Mouse (Mus musculus): ENCODE measurements around the gene Dynlt1a. TPM values are rescaled to one million over a fixed set of nuclear protein-coding genes. Genes with fewer than 3 reads are reported as not detected.
"Not testable (repeated sequence)": the region's sequence is repeated elsewhere in the genome, so short reads cannot be mapped to it uniquely, and the experiment has no call there.

Dynlt1a gene
- polyA plus RNA-seq, 1 experiment from 2014 or later = 18.7 TPM

DNA sequence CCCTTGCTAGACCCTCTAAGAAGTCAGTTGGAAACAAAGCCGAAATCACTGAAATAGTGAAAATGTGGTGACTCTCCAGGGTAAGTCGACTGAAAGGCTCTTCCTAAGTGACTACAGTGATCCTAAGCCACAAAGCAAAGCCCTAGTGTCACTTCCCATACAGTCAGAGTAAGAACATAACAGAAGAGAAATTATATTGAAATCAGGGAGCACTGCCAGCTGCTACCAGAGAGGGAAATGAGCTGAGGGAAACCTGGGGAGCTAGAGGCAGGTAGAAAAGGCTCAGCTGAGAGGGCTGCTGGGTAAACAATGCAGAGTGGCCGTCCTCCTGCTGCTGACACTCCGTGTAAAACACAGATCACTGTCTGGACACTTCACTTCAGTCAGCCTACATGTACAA is 1.6 kb downstream of the Dynlt1a start:
- H3K27me3 ChIP-seq (ENCODE audit: insufficient read depth, low read length); H3K36me3 ChIP-seq (ENCODE audit: insufficient read depth); H3K27ac ChIP-seq (ENCODE audit: low read depth); ATAC-seq (ENCODE audit: insufficient read depth); H3K9ac ChIP-seq; H3K4me1 ChIP-seq (ENCODE audit: insufficient read depth); H3K9me3 ChIP-seq (ENCODE audit: low read depth, low read length); DNase-seq; H3K4me2 ChIP-seq; H3K4me3 ChIP-seq (ENCODE audit: low read depth, low read length): not testable (repeated sequence)
- 14% methylated on average over 1 of the region's 4 CpGs for WGBS

DNA sequence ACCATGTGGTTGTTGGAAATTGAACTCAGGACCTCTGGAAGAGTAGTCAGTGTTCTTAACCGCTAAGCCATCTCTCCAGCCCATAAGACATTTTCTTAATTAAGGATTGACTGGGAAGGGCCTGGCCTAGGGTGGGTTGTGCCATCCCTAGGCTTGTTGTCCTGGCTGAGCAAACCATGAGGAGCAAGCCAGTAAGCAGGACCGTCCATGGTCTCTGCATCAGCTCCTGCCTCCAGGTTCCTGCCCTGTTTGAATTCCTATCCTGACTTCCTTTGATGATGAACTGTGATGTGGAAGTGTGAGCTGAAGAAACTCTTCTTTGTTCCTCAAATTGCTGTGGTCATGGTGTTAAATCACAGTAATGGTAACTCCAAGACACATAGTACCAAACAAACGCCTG is 2.8 kb downstream of the Dynlt1a start:
- H3K9me3 ChIP-seq (ENCODE audit: low read depth, low read length); DNase-seq; H3K4me3 ChIP-seq (ENCODE audit: low read depth, low read length); H3K27ac ChIP-seq (ENCODE audit: low read depth); H3K9ac ChIP-seq; H3K4me2 ChIP-seq; H3K27me3 ChIP-seq (ENCODE audit: insufficient read depth, low read length); H3K36me3 ChIP-seq (ENCODE audit: insufficient read depth); ATAC-seq (ENCODE audit: insufficient read depth); H3K4me1 ChIP-seq (ENCODE audit: insufficient read depth): not testable (repeated sequence)
- 78% methylated on average over 2 of the region's 3 CpGs for WGBS

DNA sequence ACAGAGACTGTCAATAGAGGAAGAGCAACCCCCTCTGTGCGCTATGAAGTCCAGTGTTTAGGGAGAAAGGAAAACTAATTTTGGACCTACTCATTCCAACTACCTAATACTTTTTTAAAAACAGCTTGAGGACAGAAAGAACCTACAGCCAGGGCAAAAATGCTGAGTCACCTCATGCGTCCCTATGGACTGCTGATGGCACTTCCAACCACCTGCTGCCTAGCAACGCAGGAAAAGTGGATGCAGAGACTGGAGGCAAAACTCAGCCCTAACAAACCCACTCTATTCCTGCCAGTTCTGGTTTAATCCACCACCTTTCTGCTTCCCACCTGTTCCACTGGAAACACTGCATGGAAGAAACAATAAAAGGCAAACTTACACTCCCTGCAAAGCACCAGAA is 4.5 kb downstream of the Dynlt1a start:
- H3K4me1 ChIP-seq (ENCODE audit: insufficient read depth); H3K27me3 ChIP-seq (ENCODE audit: insufficient read depth, low read length); H3K4me3 ChIP-seq (ENCODE audit: low read depth, low read length); DNase-seq; H3K4me2 ChIP-seq; ATAC-seq (ENCODE audit: insufficient read depth); H3K9ac ChIP-seq; H3K9me3 ChIP-seq (ENCODE audit: low read depth, low read length); H3K36me3 ChIP-seq (ENCODE audit: insufficient read depth); H3K27ac ChIP-seq (ENCODE audit: low read depth): not testable (repeated sequence)
- WGBS = 72% methylated on average over 3 of the region's 3 CpGs

DNA sequence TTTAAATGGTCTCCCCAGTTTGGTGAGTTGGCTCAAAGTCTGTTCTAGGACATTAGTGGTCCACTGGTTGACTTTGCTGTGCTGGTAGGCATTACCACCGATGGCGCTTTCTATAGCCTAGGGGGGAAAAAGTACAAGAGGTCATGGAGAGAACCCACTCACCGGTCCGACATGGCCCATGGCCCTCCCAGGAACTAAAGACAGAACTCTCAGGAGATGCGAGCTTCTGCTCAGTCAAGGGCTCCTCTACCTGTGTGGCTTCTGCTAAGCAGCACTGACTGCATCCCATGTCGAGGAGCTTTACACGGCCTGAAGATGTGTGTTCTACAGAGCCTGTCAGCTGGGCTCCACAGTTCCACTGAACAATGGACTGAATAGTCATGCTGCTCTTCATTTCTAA is 5.6 kb downstream of the Dynlt1a start:
- not testable (repeated sequence) for H3K27ac ChIP-seq (ENCODE audit: low read depth); ATAC-seq (ENCODE audit: insufficient read depth); H3K36me3 ChIP-seq (ENCODE audit: insufficient read depth); H3K4me3 ChIP-seq (ENCODE audit: low read depth, low read length); H3K4me2 ChIP-seq; DNase-seq; H3K9ac ChIP-seq; H3K9me3 ChIP-seq (ENCODE audit: low read depth, low read length); H3K4me1 ChIP-seq (ENCODE audit: insufficient read depth); H3K27me3 ChIP-seq (ENCODE audit: insufficient read depth, low read length)
- 92% methylated on average over 7 of the region's 7 CpGs for WGBS

DNA sequence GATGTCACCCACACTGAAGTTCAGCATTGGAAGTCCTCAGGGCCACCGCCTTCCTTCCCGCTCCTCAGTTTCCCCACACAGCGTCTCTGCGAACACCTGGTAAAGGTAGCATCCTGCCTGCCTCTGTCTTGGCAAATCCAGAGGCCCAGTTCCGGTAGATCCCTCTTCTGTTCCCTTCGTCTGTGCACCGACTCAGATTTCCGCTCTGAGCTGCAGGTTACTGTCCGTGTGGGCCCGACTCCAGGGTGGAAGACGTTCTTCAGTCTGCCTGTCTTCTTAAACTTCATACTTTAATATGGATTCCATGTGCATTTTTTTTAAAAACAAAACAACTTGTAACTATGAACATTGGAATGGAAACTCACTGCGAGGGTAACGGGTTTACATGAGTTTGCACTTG is 10.8 kb downstream of the Dynlt1a start:
- not testable (repeated sequence) for H3K9me3 ChIP-seq (ENCODE audit: low read depth, low read length); H3K9ac ChIP-seq; H3K27me3 ChIP-seq (ENCODE audit: insufficient read depth, low read length); H3K36me3 ChIP-seq (ENCODE audit: insufficient read depth); H3K27ac ChIP-seq (ENCODE audit: low read depth); DNase-seq; H3K4me3 ChIP-seq (ENCODE audit: low read depth, low read length); ATAC-seq (ENCODE audit: insufficient read depth); H3K4me2 ChIP-seq; H3K4me1 ChIP-seq (ENCODE audit: insufficient read depth)
- WGBS = 91% methylated on average over 9 of the region's 13 CpGs

DNA sequence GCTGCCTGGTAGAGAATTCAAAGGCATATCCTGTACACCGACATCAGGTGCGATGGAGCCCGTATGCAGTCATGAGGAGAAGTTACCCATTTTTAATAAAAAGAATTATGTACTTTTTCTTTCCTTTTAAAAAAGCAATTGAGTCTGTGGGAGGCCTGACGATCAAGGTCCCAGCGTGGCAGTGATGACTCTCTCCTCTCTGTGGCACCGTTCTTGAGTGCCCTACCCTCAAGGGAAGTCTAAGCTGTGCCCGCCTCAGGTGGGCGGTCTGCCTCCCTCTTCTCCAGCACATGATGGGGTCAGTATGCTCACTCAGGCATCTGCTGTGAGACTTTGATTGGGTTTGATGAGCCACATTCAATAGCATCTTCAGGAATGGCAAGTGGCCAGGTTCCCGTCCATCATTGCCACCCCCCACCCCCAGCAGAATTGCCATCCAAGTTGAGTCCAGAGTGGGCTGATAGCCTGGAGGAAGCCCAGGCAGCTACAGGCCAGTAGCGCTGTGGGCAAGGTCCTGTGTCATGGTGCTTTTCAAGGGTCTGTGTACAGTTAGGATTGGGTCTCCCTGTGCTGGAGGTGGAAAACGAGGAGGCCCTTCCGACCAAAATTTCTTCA is 11.5 kb downstream of the Dynlt1a start:
- H3K36me3 ChIP-seq (ENCODE audit: insufficient read depth); H3K27me3 ChIP-seq (ENCODE audit: insufficient read depth, low read length); H3K4me3 ChIP-seq (ENCODE audit: low read depth, low read length); H3K4me2 ChIP-seq; DNase-seq; ATAC-seq (ENCODE audit: insufficient read depth); H3K4me1 ChIP-seq (ENCODE audit: insufficient read depth); H3K9ac ChIP-seq; H3K9me3 ChIP-seq (ENCODE audit: low read depth, low read length); H3K27ac ChIP-seq (ENCODE audit: low read depth): not testable (repeated sequence)
- 91% methylated on average over 11 of the region's 12 CpGs for WGBS

DNA sequence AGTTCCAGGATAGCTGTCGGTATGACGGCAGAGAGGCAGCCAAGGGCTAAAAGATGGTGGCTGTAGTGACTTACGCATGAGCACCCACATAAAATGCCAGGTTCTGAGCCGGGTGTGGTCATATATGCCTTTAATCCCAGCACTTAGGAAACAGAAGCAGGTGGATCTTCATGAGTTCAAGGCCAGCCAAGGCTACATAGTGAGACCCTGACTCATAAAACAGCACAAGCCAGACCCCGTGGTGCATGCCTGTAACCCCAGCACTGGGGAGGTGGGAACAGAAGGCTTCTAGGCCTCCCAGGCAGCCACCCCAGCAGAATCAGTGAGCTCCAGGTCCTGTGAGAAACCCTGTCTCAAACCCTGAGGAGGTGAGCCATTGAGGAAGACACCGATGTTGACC is 12.4 kb downstream of the Dynlt1a start:
- not testable (repeated sequence) for H3K36me3 ChIP-seq (ENCODE audit: insufficient read depth); H3K27ac ChIP-seq (ENCODE audit: low read depth); H3K9ac ChIP-seq; H3K9me3 ChIP-seq (ENCODE audit: low read depth, low read length); H3K4me1 ChIP-seq (ENCODE audit: insufficient read depth); H3K4me2 ChIP-seq; H3K4me3 ChIP-seq (ENCODE audit: low read depth, low read length); ATAC-seq (ENCODE audit: insufficient read depth); DNase-seq; H3K27me3 ChIP-seq (ENCODE audit: insufficient read depth, low read length)
- 88% methylated on average over 5 of the region's 6 CpGs for WGBS

DNA sequence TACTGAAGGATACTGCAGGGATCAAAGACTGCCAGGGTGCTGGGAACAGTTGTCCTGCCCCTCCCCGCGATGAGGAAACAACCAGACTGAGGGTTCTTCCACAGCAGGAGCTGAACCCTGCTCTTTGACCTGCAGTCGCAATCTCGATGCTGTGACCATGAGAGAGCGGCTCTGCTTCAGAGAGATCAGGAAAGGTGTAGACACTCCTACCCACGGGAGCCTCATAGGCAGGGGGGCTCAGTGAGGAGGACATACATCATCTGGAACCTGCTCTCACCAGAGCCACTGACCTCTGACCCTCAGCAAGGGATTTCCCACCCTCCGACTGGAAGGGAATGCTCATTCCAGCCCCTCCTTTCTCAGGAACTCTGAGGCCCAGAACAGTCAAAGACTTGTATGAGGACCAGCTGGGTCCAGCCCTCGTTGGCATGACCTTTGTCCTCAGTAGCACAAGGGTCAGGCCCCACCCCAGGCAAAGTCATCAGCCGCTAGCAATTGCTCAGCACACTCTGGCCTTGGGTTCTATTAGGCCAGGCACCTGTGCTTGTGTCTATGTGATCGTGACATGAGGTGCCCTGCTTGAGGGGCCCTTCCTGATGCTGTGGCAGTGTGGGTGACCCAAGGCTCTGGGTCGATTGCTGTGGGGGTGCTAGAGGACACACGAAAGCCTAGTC is 17.0 kb downstream of the Dynlt1a start:
- not testable (repeated sequence) for H3K27ac ChIP-seq (ENCODE audit: low read depth); H3K9me3 ChIP-seq (ENCODE audit: low read depth, low read length); H3K4me2 ChIP-seq; ATAC-seq (ENCODE audit: insufficient read depth); DNase-seq; H3K9ac ChIP-seq; H3K4me1 ChIP-seq (ENCODE audit: insufficient read depth); H3K36me3 ChIP-seq (ENCODE audit: insufficient read depth); H3K4me3 ChIP-seq (ENCODE audit: low read depth, low read length); H3K27me3 ChIP-seq (ENCODE audit: insufficient read depth, low read length)
- 56% methylated on average over 5 of the region's 12 CpGs for WGBS

DNA sequence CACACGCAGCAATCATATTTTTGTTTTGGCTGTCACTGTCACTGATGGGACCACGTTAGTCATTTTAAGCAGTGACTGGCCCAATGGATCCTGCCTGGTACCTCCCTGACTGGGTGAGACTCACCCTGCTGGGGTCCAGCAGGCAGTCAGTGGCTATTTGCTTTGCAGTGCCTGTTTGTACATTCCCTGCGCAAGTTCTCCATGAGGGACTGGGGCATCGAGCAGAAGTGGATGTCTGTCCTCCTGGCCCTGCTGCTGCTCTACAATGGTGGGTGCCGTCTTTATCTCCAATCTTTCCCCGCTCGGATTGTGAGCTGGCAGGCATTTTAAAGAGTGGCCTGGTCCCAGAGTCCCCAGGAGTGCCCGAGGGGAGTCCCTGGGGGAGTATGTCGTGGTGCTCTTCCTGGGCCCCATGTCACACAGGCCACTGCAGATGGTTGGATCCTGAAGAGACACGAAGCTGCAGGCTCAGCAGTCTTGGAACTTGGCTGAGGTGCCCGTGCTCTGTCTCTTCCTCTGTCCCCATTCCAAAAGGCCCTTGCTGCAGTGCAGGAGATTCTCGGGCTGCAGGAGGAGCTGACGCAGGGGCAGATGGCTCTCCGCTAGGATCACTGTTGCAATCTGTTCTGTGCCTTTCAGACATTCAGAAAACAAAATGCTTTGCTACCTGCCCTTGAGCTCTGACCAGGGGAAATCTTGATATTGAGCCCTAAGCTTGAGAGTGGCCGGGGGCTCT is 20.1 kb downstream of the Dynlt1a start:
- WGBS = 81% methylated on average over 9 of the region's 15 CpGs
- H3K9ac ChIP-seq; ATAC-seq (ENCODE audit: insufficient read depth); H3K4me1 ChIP-seq (ENCODE audit: insufficient read depth); H3K4me3 ChIP-seq (ENCODE audit: low read depth, low read length); H3K27ac ChIP-seq (ENCODE audit: low read depth); H3K9me3 ChIP-seq (ENCODE audit: low read depth, low read length); H3K27me3 ChIP-seq (ENCODE audit: insufficient read depth, low read length); DNase-seq; H3K4me2 ChIP-seq; H3K36me3 ChIP-seq (ENCODE audit: insufficient read depth): not testable (repeated sequence)

DNA sequence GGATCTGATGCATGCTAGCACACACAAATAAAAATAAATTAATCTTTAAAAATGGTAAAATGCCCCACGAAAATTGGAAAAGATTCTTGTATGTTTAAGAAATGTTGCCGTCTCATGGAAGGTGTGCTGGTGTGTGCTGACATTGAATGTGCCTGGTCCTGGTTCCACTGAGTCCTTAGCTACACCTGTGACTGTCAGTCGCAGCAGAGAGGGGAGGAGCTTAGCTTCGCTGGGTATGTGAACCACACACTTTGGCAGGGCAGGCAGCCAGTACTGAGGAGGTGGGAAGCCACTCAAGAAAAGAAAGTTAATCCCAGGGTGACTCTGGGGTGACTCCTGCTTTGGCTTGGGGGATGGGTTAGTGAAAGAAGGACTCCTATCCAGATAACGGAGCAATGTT is 23.4 kb downstream of the Dynlt1a start:
- H3K4me2 ChIP-seq; H3K27me3 ChIP-seq (ENCODE audit: insufficient read depth, low read length); H3K9me3 ChIP-seq (ENCODE audit: low read depth, low read length); H3K4me3 ChIP-seq (ENCODE audit: low read depth, low read length); H3K9ac ChIP-seq; H3K36me3 ChIP-seq (ENCODE audit: insufficient read depth); ATAC-seq (ENCODE audit: insufficient read depth); H3K4me1 ChIP-seq (ENCODE audit: insufficient read depth); H3K27ac ChIP-seq (ENCODE audit: low read depth); DNase-seq: not testable (repeated sequence)
- WGBS = no CpG with 5 or more reads among the region's 5 CpGs
